Mouse (Mus musculus): ENCODE data around the gene Olfr237-ps1.
"Not testable (repeated sequence)": the region's sequence is repeated elsewhere in the genome, so short reads cannot be mapped to it uniquely, and the experiment has no call there.

The Olfr237-ps1 gene

GRCm38 (mm10) chr6:43146267-43146666 is at the start of gene Olfr237-ps1:
Gene Olfr237-ps1, plus strand, starts transcription at chr6:43146567.
- not testable (repeated sequence) for DNase-seq

- DNase-seq: not testable (repeated sequence)
Measured at GRCm38 (mm10) chr6:43106069-43106468, 40.3 kb upstream of the Olfr237-ps1 start, which contains the start of gene Olfr441. Gene Olfr441, plus strand, starts transcription at chr6:43106369.

- DNase-seq: no peak
Measured at GRCm38 (mm10) chr6:43159502-43159901, 13.1 kb downstream of the Olfr237-ps1 start.

- DNase-seq: no peak
Measured at GRCm38 (mm10) chr6:43162982-43163381, 16.6 kb downstream of the Olfr237-ps1 start, which contains the start of gene Olfr437. Gene Olfr437, plus strand, starts transcription at chr6:43163282.

GRCm38 (mm10) chr6:43167246-43167645 is 20.9 kb downstream of the Olfr237-ps1 start:
- no peak for DNase-seq

GRCm38 (mm10) chr6:43171840-43172239 is 25.5 kb downstream of the Olfr237-ps1 start, which contains the start of gene Olfr13:
Gene Olfr13, plus strand, starts transcription at chr6:43172140.
- no peak for DNase-seq

GRCm38 (mm10) chr6:43178129-43178528 is 31.8 kb downstream of the Olfr237-ps1 start:
- DNase-seq: no peak

GRCm38 (mm10) chr6:43178584-43179501 is 32.5 kb downstream of the Olfr237-ps1 start:
- no peak for DNase-seq

- no peak for DNase-seq
Measured at GRCm38 (mm10) chr6:43190986-43191385, 44.6 kb downstream of the Olfr237-ps1 start.

GRCm38 (mm10) chr6:43196781-43197180 is 50.4 kb downstream of the Olfr237-ps1 start, which contains the start of gene Olfr435:
Gene Olfr435, plus strand, starts transcription at chr6:43197146.
- DNase-seq: no peak

GRCm38 (mm10) chr6:43198094-43198493 is 51.7 kb downstream of the Olfr237-ps1 start:
- DNase-seq: no peak

GRCm38 (mm10) chr6:43202786-43203185 is 56.4 kb downstream of the Olfr237-ps1 start:
- DNase-seq: no peak

GRCm38 (mm10) chr6:43205355-43205754 is 59.0 kb downstream of the Olfr237-ps1 start:
- DNase-seq: no peak
